Mouse (Mus musculus) lung, adult 2 months (tissue): ENCODE data around the gene Slc45a1.

Experiments used
- CTCF ChIP-seq: fragments of 200-500 bp; IDR thresholded peaks from 2 replicates; pipeline ENCODE4 v1.5.1; 2011; ENCODE audit warnings: mild to moderate bottlenecking, low read length, control low read depth; ENCODE audit not compliant: insufficient read depth
- POLR2A ChIP-seq: fragments of 200-500 bp; IDR thresholded peaks from 2 replicates; pipeline ENCODE4 v1.6.1; 2011; ENCODE audit warnings: low read depth, mild to moderate bottlenecking, control low read depth, low read length, borderline replicate concordance; ENCODE audit errors: extremely low read depth

DNA sequence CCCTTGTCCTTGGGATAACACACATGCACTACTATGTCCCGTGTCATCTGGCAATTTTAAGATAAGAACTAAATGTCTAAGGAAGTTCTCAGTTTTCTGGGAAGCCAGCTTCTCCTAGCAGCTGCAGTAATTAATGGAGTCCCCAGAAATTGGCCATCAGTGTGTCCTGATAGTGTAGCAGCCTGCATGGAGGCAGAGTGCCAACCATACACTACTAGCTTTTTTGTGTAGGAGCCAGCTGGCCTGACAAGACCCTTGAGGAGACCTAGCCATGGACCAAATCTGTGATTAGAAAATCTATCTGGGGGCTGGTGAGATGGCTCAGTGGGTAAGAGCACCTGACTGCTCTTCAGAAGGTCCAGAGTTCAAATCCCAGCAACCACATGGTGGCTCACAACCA is 53.3 kb downstream of the Slc45a1 start:
- no peak for TF ChIP-seq POLR2A
- no peak for TF ChIP-seq CTCF
